Mouse (Mus musculus) forebrain, embryonic 14.5 days (tissue): Measurements from ENCODE around the gene Rasl10a. TPM values are rescaled to one million over a fixed set of nuclear protein-coding genes. Genes with fewer than 3 reads are reported as not detected.

Experiments
- ATAC-seq: fragments of 200-750 bp; cut with Nextera tagmentation; 2 replicates; pipeline ENCODE4 v1.8.0; 2017; ENCODE audit warnings: mild to moderate bottlenecking, moderate library complexity
- DNase-seq: peaks from one replicate; pipeline ENCODE4 v3.0.0-alpha.2; 2015; ENCODE audit warnings: low spot score
- H3K27ac ChIP-seq: fragments of 300-500 bp; sonication (generic); 2 replicates; pipeline ENCODE4 v1.5.1; 2014; ENCODE audit warnings: low read depth, mild to moderate bottlenecking, control low read depth, low read length, moderate library complexity
- H3K27me3 ChIP-seq: fragments of 300-500 bp; sonication (generic); replicated peaks from 2 replicates; pipeline ENCODE4 v1.6.1; 2014; ENCODE audit warnings: low read length, control low read depth, mixed read lengths; ENCODE audit not compliant: control insufficient read depth, insufficient read depth
- H3K36me3 ChIP-seq: fragments of 300-500 bp; sonication (generic); 2 replicates; pipeline ENCODE4 v1.6.1; 2014; ENCODE audit warnings: low read length, control low read depth; ENCODE audit not compliant: control insufficient read depth, insufficient read depth
- H3K4me1 ChIP-seq: fragments of 300-500 bp; sonication (generic); 2 replicates; pipeline ENCODE4 v1.6.1; 2014; ENCODE audit warnings: antibody characterized with exemption, low read length, control low read depth; ENCODE audit not compliant: control insufficient read depth, insufficient read depth
- H3K4me2 ChIP-seq: fragments of 300-500 bp; sonication (generic); 2 replicates; pipeline ENCODE4 v1.6.1; 2014; ENCODE audit warnings: mild to moderate bottlenecking, control low read depth, low read length
- H3K4me3 ChIP-seq: fragments of 300-500 bp; sonication (generic); 2 replicates; pipeline ENCODE4 v1.5.1; 2014; ENCODE audit warnings: low read depth, low read length, control low read depth
- H3K9ac ChIP-seq: fragments of 300-500 bp; sonication (generic); 2 replicates; pipeline ENCODE4 v1.6.1; 2014; ENCODE audit warnings: mild to moderate bottlenecking, low read length, control low read depth, moderate library complexity
- H3K9me3 ChIP-seq: fragments of 300-500 bp; sonication (generic); replicated peaks from 2 replicates; pipeline ENCODE4 v1.6.1; 2016; ENCODE audit warnings: low read length, control low read depth, mixed read lengths; ENCODE audit not compliant: control insufficient read depth
- WGBS: fragments of 180-500 bp; shearing (Covaris S2); extraction: QIAGEN DNeasy Blood & Tissue Kit; methylation state at CpG from one replicate; pipeline ENCODE4 v1.1.7; 2014; 5-methylcytosine and 5-hydroxymethylcytosine counted together
- polyA plus RNA-seq: library from polyadenylated mRNA; unstranded; fragments of >200 nt; fragmentation: Nextera tagmentation; extraction: Ambion mirVana; gene quantifications from 2 replicates; pipeline ENCODE4 v1.2.1, GENCODE M21; 2014

The Rasl10a gene
- polyA plus RNA-seq, 1 experiment from 2014 or later: 0.25 TPM

- WGBS: 46% methylated on average over 2 of the region's 2 CpGs
- Histone ChIP-seq H3K27ac (no peak overlapping the region), H3K9me3 (no peaks in the 10 kb centered on the region), H3K27me3 (no peaks in the 10 kb centered on the region), H3K4me3 (no peak overlapping the region), H3K4me2 (no peak overlapping the region), H3K4me1 (peaks cover 5% of the 10 kb centered on the region), H3K9ac (no peak overlapping the region), H3K36me3 (peaks cover 59% of the 10 kb centered on the region)
- DNase-seq: no peak
- ATAC-seq: no peak
Observed at GRCm38 (mm10) chr11:5091706-5092105, 33.8 kb downstream of the Rasl10a start.

GRCm38 (mm10) chr11:5095877-5096276, 37.9 kb downstream of the Rasl10a start:
- Histone ChIP-seq H3K4me2 (no peak overlapping the region), H3K36me3 (peaks cover 20% of the 10 kb centered on the region), H3K27ac (no peak overlapping the region), H3K27me3 (no peaks in the 10 kb centered on the region), H3K9me3 (no peaks in the 10 kb centered on the region), H3K4me1 (peaks cover 21% of the 10 kb centered on the region), H3K4me3 (no peak overlapping the region), H3K9ac (no peak overlapping the region)
- WGBS: 68% methylated on average over 5 of the region's 5 CpGs
- ATAC-seq (no peak), DNase-seq (no peak)

- ATAC-seq (no peak), DNase-seq (no peak)
- WGBS: 66% methylated on average over 8 of the region's 8 CpGs
- Histone ChIP-seq H3K9ac (peak overlapping the region; percentile 89; the same call in 1 of the 2 replicates), H3K27me3 (no peaks in the 10 kb centered on the region), H3K4me1 (peaks cover 24% of the 10 kb centered on the region), H3K4me2 (peak overlapping the region; percentile 85), H3K36me3 (peaks cover 14% of the 10 kb centered on the region), H3K4me3 (peak overlapping the region; percentile 88; the same call in 1 of the 2 replicates), H3K9me3 (no peaks in the 10 kb centered on the region), H3K27ac (no peak overlapping the region)
Observed at GRCm38 (mm10) chr11:5096480-5097020, 38.6 kb downstream of the Rasl10a start.

GRCm38 (mm10) chr11:5098035-5098735, 40.3 kb downstream of the Rasl10a start:
- Histone ChIP-seq H3K4me3 (peak overlapping the region; percentile 88), H3K27me3 (no peaks in the 10 kb centered on the region), H3K9ac (peak overlapping the region; percentile 89), H3K4me2 (peak overlapping the region; percentile 85), H3K27ac (peak overlapping the region; percentile 97), H3K36me3 (0 out of 2 replicates have a peak, but pooled peaks cover 4% of the 10 kb centered on the region), H3K4me1 (peaks cover 24% of the 10 kb centered on the region), H3K9me3 (no peaks in the 10 kb centered on the region)
- WGBS: under 1% methylated on average over 44 of the region's 44 CpGs
- ATAC-seq (0 out of 2 replicates have a peak, but pooled peaks have one; percentile 1), DNase-seq (peak; percentile 22)

- peak within 1 kb of the TSS; percentile 88 for H3K4me3 ChIP-seq
- peaks cover 24% of the 10 kb centered on the region for H3K4me1 ChIP-seq
- peak; percentile 97 for DNase-seq
- H3K9me3 ChIP-seq: no peaks in the 10 kb centered on the region
- no peaks in the 10 kb centered on the region for H3K27me3 ChIP-seq
- peak within 1 kb of the TSS; percentile 85 for H3K4me2 ChIP-seq
- WGBS: under 1% methylated on average over 91 of the region's 92 CpGs
- peak within 1 kb of the TSS; percentile 89 for H3K9ac ChIP-seq
- peak; percentile 91 for ATAC-seq
- H3K27ac ChIP-seq: peak within 1 kb of the TSS; percentile 97
- 0 out of 2 replicates have a peak, but pooled peaks cover 4% of the 10 kb centered on the region for H3K36me3 ChIP-seq
Observed at GRCm38 (mm10) chr11:5098736-5099542, 41.0 kb downstream of the Rasl10a start, which contains the start of the genes Rhbdd3 and Ewsr1. Rhbdd3 (plus strand) TSS chr11:5098926. Ewsr1 (minus strand) TSS chr11:5099266.

- Histone ChIP-seq H3K27ac (peak overlapping the region; percentile 97), H3K27me3 (no peaks in the 10 kb centered on the region), H3K36me3 (peaks cover 6% of the 10 kb centered on the region; the same call in 1 of the 2 replicates), H3K9me3 (no peaks in the 10 kb centered on the region), H3K4me3 (peak overlapping the region; percentile 88), H3K4me2 (peak overlapping the region; percentile 71), H3K9ac (peak overlapping the region; percentile 89), H3K4me1 (peaks cover 24% of the 10 kb centered on the region)
- peak; percentile 74 for ATAC-seq
- WGBS: under 1% methylated on average over 28 of the region's 31 CpGs
- peak; percentile 90 for DNase-seq
Observed at GRCm38 (mm10) chr11:5099576-5100183, 41.8 kb downstream of the Rasl10a start.

- no peaks in the 10 kb centered on the region for H3K9me3 ChIP-seq
- ATAC-seq: peak; percentile 7; the same call in 1 of the 2 replicates
Observed at GRCm38 (mm10) chr11:5100283-5100682, 42.4 kb downstream of the Rasl10a start.

GRCm38 (mm10) chr11:5100801-5101200, 42.9 kb downstream of the Rasl10a start:
- 55% methylated on average over 5 of the region's 5 CpGs for WGBS
- DNase-seq: no peak
- no peaks in the 10 kb centered on the region for H3K27me3 ChIP-seq
- H3K4me1 ChIP-seq: peaks cover 24% of the 10 kb centered on the region
- peak overlapping the region; percentile 88; the same call in 1 of the 2 replicates for H3K4me3 ChIP-seq
- peak overlapping the region; percentile 71 for H3K4me2 ChIP-seq
- no peak overlapping the region for H3K27ac ChIP-seq
- ATAC-seq: no peak
- H3K9ac ChIP-seq: peak overlapping the region; percentile 13; the same call in 1 of the 2 replicates
- H3K9me3 ChIP-seq: no peaks in the 10 kb centered on the region
- peaks cover 17% of the 10 kb centered on the region for H3K36me3 ChIP-seq

More at GRCm38 (mm10) chr11:5100283-5100682, 42.4 kb downstream of the Rasl10a start:
- Histone ChIP-seq H3K27ac (peak overlapping the region; percentile 97), H3K4me2 (peak overlapping the region; percentile 71), H3K36me3 (peaks cover 12% of the 10 kb centered on the region), H3K4me1 (peaks cover 24% of the 10 kb centered on the region), H3K27me3 (no peaks in the 10 kb centered on the region), H3K4me3 (peak overlapping the region; percentile 88), H3K9ac (peak overlapping the region; percentile 89)
- no peak for DNase-seq
- WGBS: 2% methylated on average over 7 of the region's 7 CpGs
